Mouse (Mus musculus) adrenal gland, adult 18-20 months (tissue): ENCODE data around the gene Armc6. TPM values are rescaled to one million over a fixed set of nuclear protein-coding genes. Genes with fewer than 3 reads are reported as not detected.

ENCODE experiments used
- DNase-seq, 2 experiments: peaks; one replicate each; pipeline ENCODE4 v3.0.0; 2021 to 2022; ENCODE audit warnings: low spot score in 2 of 2
- long read RNA-seq, 2 experiments: library from polyadenylated mRNA; stranded (forward); transcript quantifications; one replicate each; pipeline ENCODE4 v2.0.0; 2021
- total RNA-seq, 2 experiments: library from RNA; stranded (reverse); gene quantifications; 1 replicate in 1 of 2; 2 replicates in 1 of 2; pipeline ENCODE4 v1.2.3; 2021

Armc6 gene
- 10 to 100 TPM; 10.9 to 13.6 TPM for total RNA-seq
- long read RNA-seq, experiment 1, transcript Armc6-201 (8 exons, 2,263 nt): major isoform, 9 of 19 reads
- long read RNA-seq, experiment 1, partial matches to known transcripts: 3 of 19 reads
- long read RNA-seq, experiment 1, other reads (novel, unspliced or antisense): 7 of 19 reads
- long read RNA-seq, experiment 2, transcript Armc6-201 (8 exons, 2,263 nt): major isoform, 19 of 32 reads
- long read RNA-seq, experiment 2, partial matches to known transcripts: 4 of 32 reads
- long read RNA-seq, experiment 2, other reads (novel, unspliced or antisense): 7 of 32 reads

GRCm38 (mm10) chr8:70234080-70234780, at the start of gene Armc6, which contains the start of gene Sugp2:
TSS of gene Armc6 (minus strand) at chr8:70234466.
TSS of gene Sugp2 (plus strand) at chr8:70234226.
- DNase-seq: peak; percentile 93

- no peak for DNase-seq
Observed at GRCm38 (mm10) chr8:70283136-70284077, 49.1 kb upstream of the Armc6 start.

DNA sequence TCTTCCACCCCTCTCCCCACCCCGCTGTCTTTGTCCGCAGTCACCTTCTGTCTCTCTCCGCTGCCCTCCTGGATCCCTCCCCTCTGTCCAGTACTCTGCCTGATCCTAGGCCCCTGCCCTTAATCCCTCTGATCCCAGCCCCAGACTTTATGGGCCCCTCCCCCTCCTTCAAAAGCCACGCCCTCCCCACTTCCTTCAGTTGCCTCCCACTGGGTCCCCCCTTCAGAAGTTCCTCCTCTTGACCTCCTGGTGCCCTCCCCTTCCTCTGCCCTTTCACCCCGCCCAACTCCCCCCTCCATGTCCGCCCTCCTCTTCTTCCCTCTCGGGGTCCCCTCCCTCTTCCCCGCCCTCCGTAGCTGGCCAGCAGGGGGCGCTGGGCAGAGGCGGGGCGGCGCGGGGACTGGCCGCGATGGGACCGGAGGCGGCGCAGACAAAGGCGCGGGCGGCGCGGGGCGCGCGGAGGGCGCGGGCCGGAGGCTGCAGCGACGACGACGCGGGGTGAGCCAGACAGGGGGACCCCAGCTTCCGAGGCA, 48.4 kb upstream of the Armc6 start, which contains the start of gene Homer3:
Gene Homer3, plus strand, starts transcription at position 225 of the 533 bp plus-strand sequence.
- peak; percentile 91 to 97 for DNase-seq

DNA sequence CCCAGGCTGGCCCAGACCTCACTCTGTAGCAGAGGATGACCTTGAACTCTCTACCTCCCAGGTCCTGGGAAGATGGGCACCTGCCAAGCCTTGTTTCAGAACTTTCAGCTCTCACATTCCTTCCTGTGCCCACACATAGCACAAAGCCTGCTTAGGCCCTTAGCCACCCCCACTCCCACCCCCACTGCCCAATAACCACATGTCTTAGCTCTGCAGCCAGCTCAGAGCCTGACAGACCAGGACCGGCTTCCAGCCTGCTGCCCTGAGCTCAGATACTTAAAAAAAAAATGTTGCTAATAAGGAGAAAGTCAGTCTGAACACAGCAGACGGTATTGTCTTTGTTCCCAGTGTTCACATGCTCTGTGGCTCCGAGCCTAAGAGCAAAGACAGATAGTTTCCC, 46.7 kb upstream of the Armc6 start:
- no peak for DNase-seq

GRCm38 (mm10) chr8:70279266-70279665, 45.0 kb upstream of the Armc6 start:
- DNase-seq: no peak

DNA sequence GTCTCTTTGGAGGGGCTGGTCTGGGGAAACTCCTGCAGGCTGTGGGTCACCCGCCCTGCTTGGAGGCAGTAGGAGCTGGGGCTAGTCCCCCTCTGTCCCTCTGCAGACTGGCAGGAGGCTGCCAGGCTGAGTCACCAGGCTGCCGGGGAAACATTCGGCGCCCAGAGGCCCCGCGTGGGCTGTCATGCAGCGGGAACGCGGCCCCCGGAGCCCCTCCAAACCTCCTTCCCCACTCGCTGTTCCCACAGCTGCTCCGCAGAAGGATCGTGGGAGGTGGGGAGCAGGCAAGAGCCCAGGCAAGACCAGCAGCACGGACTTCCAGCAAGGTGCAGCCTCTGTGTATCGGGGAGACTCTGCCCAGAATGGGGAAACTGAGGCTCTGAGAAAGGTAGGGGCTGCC, 43.9 kb upstream of the Armc6 start:
- DNase-seq: no peak

GRCm38 (mm10) chr8:70276476-70276875, 42.2 kb upstream of the Armc6 start:
- no peak for DNase-seq

GRCm38 (mm10) chr8:70274350-70274749, 40.1 kb upstream of the Armc6 start:
- DNase-seq: no peak

DNA sequence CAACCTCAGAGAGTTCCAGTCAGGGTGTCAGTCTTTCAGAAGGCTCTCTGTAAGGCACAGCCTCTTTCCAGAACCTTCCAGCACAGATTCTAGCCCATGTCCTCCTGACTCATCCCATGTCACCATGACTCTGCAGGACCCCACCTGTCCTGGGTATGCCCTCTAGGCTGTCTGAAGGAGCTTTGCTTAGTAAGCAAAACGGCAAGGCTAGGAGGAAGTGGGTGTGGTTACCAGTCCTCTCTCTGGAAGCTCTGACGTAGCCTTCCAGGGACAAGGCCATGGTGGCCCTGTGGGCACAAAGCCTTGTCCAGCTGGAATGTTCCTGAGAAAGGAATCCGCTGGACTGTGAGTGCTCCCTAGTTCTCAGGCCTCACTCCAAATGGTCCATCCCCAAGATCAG, 38.7 kb upstream of the Armc6 start:
- DNase-seq: peak in 1 of 2 experiments; percentile 29

DNA sequence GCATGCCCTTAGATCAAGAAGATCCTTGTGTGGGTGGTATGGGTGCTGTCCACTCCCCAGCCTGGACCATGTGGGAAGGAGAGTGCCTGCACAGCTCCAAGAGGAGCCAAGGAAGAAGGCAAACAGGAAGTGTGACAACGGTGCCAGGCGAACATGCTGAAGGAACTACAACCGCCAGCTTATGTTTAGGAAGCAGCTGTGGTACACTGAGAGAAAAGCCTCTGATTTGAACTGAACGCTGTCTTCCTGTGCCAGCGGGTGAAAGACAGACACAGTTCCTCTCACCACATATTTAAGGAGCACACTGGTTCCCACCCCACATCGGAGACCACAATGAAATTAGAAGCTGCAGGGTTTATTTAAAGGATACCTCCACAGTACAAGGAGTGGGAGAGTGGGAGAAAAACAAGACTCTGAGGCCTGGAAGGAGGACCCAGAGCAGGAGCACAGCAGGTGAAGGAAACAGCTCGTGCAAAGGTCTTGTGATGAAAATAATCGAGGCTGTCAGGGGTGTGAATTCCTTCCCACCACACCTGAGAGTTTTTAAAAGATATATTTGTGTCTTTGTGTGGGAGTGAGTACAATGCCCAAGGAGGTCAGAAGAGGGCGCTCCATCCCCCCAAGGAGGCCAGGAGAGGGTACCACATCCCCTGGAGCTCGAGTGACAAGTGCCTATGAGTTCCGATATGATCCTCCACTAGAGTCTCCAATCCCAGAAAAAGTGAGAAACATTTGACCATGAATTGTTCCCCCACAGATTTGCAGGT, 34.7 kb upstream of the Armc6 start:
- DNase-seq: no peak

DNA sequence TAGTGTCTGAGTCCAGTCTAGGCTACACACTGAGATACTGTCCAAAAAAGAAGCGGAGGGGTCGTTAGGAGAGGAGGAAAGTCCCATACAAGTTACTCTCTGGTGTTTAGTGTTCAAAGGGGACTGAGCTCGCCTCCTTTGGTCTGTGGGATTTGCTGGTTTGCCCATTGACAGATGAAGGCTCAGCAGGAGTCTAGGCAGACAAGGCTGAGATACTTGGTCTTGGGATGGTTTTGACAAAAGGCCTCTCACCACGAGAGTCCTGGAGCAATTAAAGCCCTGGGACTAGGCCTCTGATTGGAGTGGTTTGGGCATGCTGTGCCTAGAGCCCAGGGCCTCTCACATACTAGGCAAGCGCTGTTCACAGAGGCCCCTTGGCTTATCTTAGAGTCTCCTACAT, 34.0 kb upstream of the Armc6 start:
- no peak for DNase-seq

GRCm38 (mm10) chr8:70267674-70268073, 33.4 kb upstream of the Armc6 start:
- DNase-seq: no peak

DNA sequence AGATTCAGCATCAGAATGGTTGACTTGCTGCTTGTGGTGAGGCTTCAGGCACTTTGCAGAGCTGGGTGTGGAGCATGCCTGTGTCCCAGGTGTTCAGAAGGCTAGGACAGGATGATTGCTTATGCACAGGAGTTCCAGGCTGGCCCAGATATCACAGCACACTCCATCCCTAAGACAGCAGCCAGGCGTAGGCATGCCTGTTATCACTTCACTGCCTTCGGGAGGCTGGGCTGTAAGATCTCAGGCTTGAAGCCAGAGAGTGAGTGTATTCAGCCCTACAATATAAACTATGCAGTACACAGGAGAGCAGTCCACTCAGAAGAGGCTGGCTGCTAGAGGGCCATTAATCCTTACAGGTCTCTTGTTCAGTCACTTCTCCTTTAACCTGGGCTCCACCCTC, 24.8 kb upstream of the Armc6 start:
- no peak for DNase-seq

DNA sequence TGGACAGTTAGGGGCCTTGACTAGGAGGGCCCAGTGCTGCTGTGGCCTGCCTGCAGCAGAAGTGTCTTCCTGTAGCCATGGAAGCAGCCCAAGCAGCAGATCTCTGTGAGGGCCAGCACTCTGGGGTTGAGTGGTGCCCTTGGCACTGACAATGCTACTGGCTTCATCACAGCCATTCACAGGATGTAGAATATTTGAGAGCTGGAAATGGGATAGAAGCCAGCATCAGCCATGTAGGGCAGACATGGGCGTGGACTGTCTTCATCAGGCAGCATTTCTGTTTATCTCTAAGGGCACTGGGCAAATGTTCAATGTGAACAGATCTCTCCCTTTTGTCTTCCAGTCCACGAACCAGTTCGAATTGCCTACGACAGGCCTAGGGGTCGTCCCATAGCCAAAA, 24.3 kb upstream of the Armc6 start:
- DNase-seq: no peak

DNA sequence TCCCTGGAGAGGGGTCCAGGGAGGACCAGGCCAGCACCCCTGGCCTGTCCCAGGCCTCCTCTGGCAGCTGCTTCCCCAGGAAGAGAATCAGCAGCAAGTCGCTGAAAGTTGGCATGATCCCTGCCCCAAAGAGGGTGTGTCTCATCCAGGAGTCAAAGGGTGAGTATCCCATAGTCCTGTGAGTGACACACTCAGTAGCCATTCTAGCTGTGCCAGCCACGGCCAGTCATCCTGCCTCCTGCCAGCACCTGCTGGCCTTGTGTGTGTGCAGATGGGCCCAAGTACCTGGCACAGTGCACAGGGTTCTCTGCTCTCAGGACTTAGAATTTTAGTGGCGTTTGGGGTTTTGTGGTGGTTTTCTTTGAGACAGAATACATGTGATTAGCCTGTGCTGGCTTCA, 23.2 kb upstream of the Armc6 start:
- no peak for DNase-seq

GRCm38 (mm10) chr8:70254628-70255027, 20.4 kb upstream of the Armc6 start:
- DNase-seq: no peak

- no peak for DNase-seq
Observed at GRCm38 (mm10) chr8:70247841-70248240, 13.6 kb upstream of the Armc6 start.

GRCm38 (mm10) chr8:70246622-70247021, 12.4 kb upstream of the Armc6 start:
- DNase-seq: peak in 1 of 2 experiments; percentile 25

GRCm38 (mm10) chr8:70240642-70241041, 6.4 kb upstream of the Armc6 start:
- no peak for DNase-seq

DNA sequence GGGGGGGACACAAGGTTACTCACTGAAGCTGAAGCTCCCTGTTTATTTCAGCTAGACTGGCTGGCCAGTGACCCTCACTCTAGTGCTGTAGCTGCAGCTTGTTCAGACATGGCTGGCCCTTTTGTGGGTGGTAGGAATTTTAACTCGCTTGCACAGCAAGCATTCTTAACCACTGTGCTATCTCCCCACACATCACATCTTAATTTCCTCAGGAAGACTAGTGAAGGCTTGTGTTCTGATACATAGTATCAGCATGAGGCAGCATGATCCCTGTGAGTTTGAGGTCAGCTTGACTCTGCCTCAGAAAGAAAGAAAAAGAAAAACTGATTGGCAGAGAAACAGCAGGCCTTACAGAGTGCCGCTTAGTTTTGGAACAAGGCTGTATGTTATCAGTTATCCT, 3.6 kb upstream of the Armc6 start:
- no peak for DNase-seq

GRCm38 (mm10) chr8:70234781-70235128, 489 bp upstream of the Armc6 start:
- DNase-seq: no peak
